ENCODE assay signal across 27 mouse cellular contexts in the genomic region with DNA sequence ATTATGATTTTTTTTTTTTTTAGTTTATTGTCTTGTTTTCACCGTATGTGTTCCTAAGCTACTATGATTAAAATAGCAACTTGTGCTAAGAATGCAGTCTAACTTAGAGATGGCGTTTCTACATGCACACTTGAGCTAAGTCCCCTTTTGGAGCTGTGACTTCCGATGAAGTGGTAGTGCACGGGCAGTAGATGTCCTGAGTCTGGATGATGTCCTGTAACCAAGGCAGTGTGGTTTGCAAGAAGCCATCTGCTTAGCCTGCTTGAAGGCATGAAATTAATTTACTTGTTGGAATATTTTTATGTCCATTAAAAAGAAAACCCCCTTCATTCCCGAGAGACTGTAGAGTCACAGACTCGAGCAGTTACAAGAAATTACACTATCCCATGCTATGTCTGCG.
A peak's percentile ranks its signal among the peaks of the same experiment; 100 is the strongest.
DNase-seq lines count a peak whose midpoint lies in the region; ATAC-seq and TF ChIP-seq lines count a peak whose summit lies in the region.
"Had no signal": no experiment of that assay in that cellular context is flagged by ENCODE, and none has a peak within 500 bp of the region (broad histone marks: within the 10 kb centered on the region; RNA-seq: fewer than 3 reads in every experiment).

No protein-coding gene starts in this region.

- H3K4me1 ChIP-seq in embryonic facial prominence, embryonic 13.5 days, result peaks cover 59% of the 10 kb centered on the region
- peaks cover 59% of the 10 kb centered on the region for H3K4me1 ChIP-seq in embryonic facial prominence, embryonic 10.5 days
- H3K4me1 ChIP-seq in heart, embryonic 15.5 days (replicated peaks), result peaks cover 73% of the 10 kb centered on the region
- peaks cover 63% of the 10 kb centered on the region for H3K4me1 ChIP-seq in heart, embryonic 11.5 days (ENCODE audit: control insufficient read depth, insufficient read depth, low read length)
- H3K4me1 ChIP-seq in liver, embryonic 15.5 days (replicated peaks), result peaks cover 31% of the 10 kb centered on the region
- peaks cover 12% of the 10 kb centered on the region for H3K4me1 ChIP-seq in lung, adult 2 months (ENCODE audit: control insufficient read depth, insufficient read depth, low read length)

- no peaks in the 10 kb centered on the region for H3K9me3 ChIP-seq in embryonic facial prominence, embryonic 13.5 days
- H3K9me3 ChIP-seq in embryonic facial prominence, embryonic 10.5 days, result no peaks in the 10 kb centered on the region
- no peaks in the 10 kb centered on the region for H3K9me3 ChIP-seq in heart, embryonic 15.5 days (replicated peaks)
- H3K9me3 ChIP-seq in heart, embryonic 11.5 days (replicated peaks; ENCODE audit: control insufficient read depth, low read length), result no peaks in the 10 kb centered on the region
- H3K9me3 ChIP-seq in liver, embryonic 15.5 days (replicated peaks), result no peaks in the 10 kb centered on the region
- H3K9me3 ChIP-seq: forebrain, embryonic 10.5 days; forebrain, embryonic 15.5 days; hindbrain, embryonic 10.5 days; hindbrain, embryonic 15.5 days; liver, embryonic 13.5 days had no signal

- TF ChIP-seq CTCF in lung, adult 2 months (IDR thresholded peaks at IDR 0.05; ENCODE audit: insufficient read depth, low read length), result no peak

- H3K9ac ChIP-seq in embryonic facial prominence, embryonic 13.5 days, result no peak overlapping the region
- no peak overlapping the region for H3K9ac ChIP-seq in heart, embryonic 15.5 days
- no peak overlapping the region for H3K9ac ChIP-seq in heart, embryonic 11.5 days (ENCODE audit: low read depth, low read length)
- no peak overlapping the region; the same call in 1 of the 2 replicates for H3K9ac ChIP-seq in liver, embryonic 15.5 days
- H3K9ac ChIP-seq: forebrain, embryonic 15.5 days; hindbrain, embryonic 15.5 days had no signal

- 50% methylated on average over 7 of the region's 7 CpGs for WGBS in embryonic facial prominence, embryonic 13.5 days
- 80% methylated on average over 7 of the region's 7 CpGs for WGBS in embryonic facial prominence, embryonic 10.5 days
- 52% methylated on average over 7 of the region's 7 CpGs for WGBS in heart, embryonic 15.5 days
- 63% methylated on average over 7 of the region's 7 CpGs for WGBS in heart, embryonic 11.5 days (ENCODE audit: insufficient replicate concordance)
- 70% methylated on average over 7 of the region's 7 CpGs for WGBS in liver, embryonic 15.5 days (ENCODE audit: insufficient replicate concordance)
- WGBS in lung, adult 2 months, result 73% methylated on average over 7 of the region's 7 CpGs

- no peak overlapping the region for H3K4me3 ChIP-seq in embryonic facial prominence, embryonic 13.5 days
- H3K4me3 ChIP-seq in embryonic facial prominence, embryonic 10.5 days, result no peak overlapping the region
- H3K4me3 ChIP-seq in heart, embryonic 15.5 days, result no peak overlapping the region
- H3K4me3 ChIP-seq in heart, embryonic 11.5 days (ENCODE audit: low read depth, low read length), result no peak overlapping the region
- H3K4me3 ChIP-seq in liver, embryonic 15.5 days (replicated peaks), result no peak overlapping the region
- H3K4me3 ChIP-seq in lung, adult 2 months (replicated peaks; ENCODE audit: extremely low read depth, low read depth, low read length), result no peak overlapping the region
- H3K4me3 ChIP-seq: forebrain, embryonic 10.5 days; forebrain, embryonic 15.5 days; hindbrain, embryonic 10.5 days; hindbrain, embryonic 15.5 days; liver, embryonic 13.5 days had no signal

- DNase-seq in embryonic facial prominence, embryonic 10.5 days (ENCODE audit: low spot score), result no peak
- DNase-seq in liver, result no peak
- peak; percentile 52 for DNase-seq in lung, postnatal 10 days
- no peak for DNase-seq in lung, adult 2 months
- DNase-seq: adrenal gland, adult 8-10 months; cerebellum, adult 8-10 months; cerebellum, postnatal 25 days; gastrocnemius, postnatal 25 days; heart, adult 11 months; kidney, adult 11 months; layer of hippocampus, postnatal 36 days; left cerebral cortex, postnatal 4 days; liver, embryonic 13.5 days; spleen, adult 18-20 months; thymus, postnatal 25 days had no signal

- ATAC-seq in embryonic facial prominence, embryonic 13.5 days (ENCODE audit: insufficient number of reproducible peaks, insufficient read depth, low FRiP score, low TSS enrichment, low read depth), result no peak
- no peak for ATAC-seq in heart, embryonic 15.5 days (replicated peaks; ENCODE audit: insufficient number of reproducible peaks, insufficient read depth, low FRiP score, low read depth)
- no peak for ATAC-seq in heart, embryonic 11.5 days (replicated peaks; ENCODE audit: insufficient number of reproducible peaks, low FRiP score, low TSS enrichment)
- no peak for ATAC-seq in liver, embryonic 15.5 days (ENCODE audit: insufficient read depth)
- ATAC-seq: forebrain, embryonic 15.5 days; inflammation-experienced regulatory T-cells, adult 6 months; midbrain, embryonic 16.5 days had no signal

- H3K4me2 ChIP-seq in embryonic facial prominence, embryonic 13.5 days, result no peak overlapping the region
- H3K4me2 ChIP-seq in heart, embryonic 15.5 days, result 0 out of 2 replicates have a peak overlapping the region, but pooled peaks have one; percentile 10
- H3K4me2 ChIP-seq in heart, embryonic 11.5 days, result no peak overlapping the region
- no peak overlapping the region for H3K4me2 ChIP-seq in liver, embryonic 15.5 days
- H3K4me2 ChIP-seq: forebrain, embryonic 15.5 days; hindbrain, embryonic 15.5 days; midbrain, embryonic 11.5 days had no signal

- TF ChIP-seq POLR2A in lung, adult 2 months (IDR thresholded peaks at IDR 0.05; ENCODE audit: borderline replicate concordance, extremely low read depth, low read depth, low read length), result no peak

- no peaks in the 10 kb centered on the region for H3K36me3 ChIP-seq in embryonic facial prominence, embryonic 13.5 days
- H3K36me3 ChIP-seq in embryonic facial prominence, embryonic 10.5 days (replicated peaks), result 0 out of 2 replicates have a peak, but pooled peaks cover 2% of the 10 kb centered on the region
- H3K36me3 ChIP-seq in heart, embryonic 15.5 days, result no peaks in the 10 kb centered on the region
- H3K36me3 ChIP-seq in heart, embryonic 11.5 days (ENCODE audit: control insufficient read depth, insufficient read depth, low read length), result no peaks in the 10 kb centered on the region
- no peaks in the 10 kb centered on the region for H3K36me3 ChIP-seq in liver, embryonic 15.5 days (replicated peaks)
- H3K36me3 ChIP-seq: forebrain, embryonic 10.5 days; forebrain, embryonic 15.5 days; hindbrain, embryonic 15.5 days; liver, embryonic 13.5 days had no signal

- H3K27ac ChIP-seq in embryonic facial prominence, embryonic 13.5 days, result peak overlapping the region; percentile 33; the same call in 1 of the 2 replicates
- H3K27ac ChIP-seq in embryonic facial prominence, embryonic 10.5 days (replicated peaks), result no peak overlapping the region
- H3K27ac ChIP-seq in heart, embryonic 15.5 days, result peak overlapping the region; percentile 73
- no peak overlapping the region; the same call in 1 of the 2 replicates for H3K27ac ChIP-seq in heart, embryonic 11.5 days (ENCODE audit: low read depth, low read length)
- H3K27ac ChIP-seq in liver, embryonic 15.5 days (replicated peaks), result 0 out of 2 replicates have a peak overlapping the region, but pooled peaks have one; percentile 48
- H3K27ac ChIP-seq: forebrain, embryonic 10.5 days; forebrain, embryonic 15.5 days; hindbrain, embryonic 10.5 days; hindbrain, embryonic 15.5 days; kidney, postnatal 0 days; liver, embryonic 13.5 days had no signal

- no peaks in the 10 kb centered on the region for H3K27me3 ChIP-seq in embryonic facial prominence, embryonic 13.5 days
- H3K27me3 ChIP-seq in embryonic facial prominence, embryonic 10.5 days (replicated peaks; ENCODE audit: low read depth, poor library complexity, severe bottlenecking), result no peaks in the 10 kb centered on the region
- no peaks in the 10 kb centered on the region for H3K27me3 ChIP-seq in heart, embryonic 15.5 days
- no peaks in the 10 kb centered on the region for H3K27me3 ChIP-seq in heart, embryonic 11.5 days (ENCODE audit: control insufficient read depth, insufficient read depth, low read length)
- H3K27me3 ChIP-seq in liver, embryonic 15.5 days, result no peaks in the 10 kb centered on the region
- H3K27me3 ChIP-seq: forebrain, embryonic 15.5 days; hindbrain, embryonic 15.5 days; liver, embryonic 13.5 days had no signal

Comparison
In these comparisons a context has a peak if more than half of its experiments do, and no peak if none do; other contexts are left out.
1. H3K27ac ChIP-seq: peak in embryonic facial prominence, embryonic 13.5 days (single experiment), heart, embryonic 15.5 days (single experiment) and liver, embryonic 15.5 days (single experiment); none in embryonic facial prominence, embryonic 10.5 days (single experiment) and heart, embryonic 11.5 days (single experiment).